Mouse (Mus musculus) G1E (cell line): ENCODE data around the gene Cdhr5.

Experiments used
- CTCF ChIP-seq: IDR thresholded peaks from 2 replicates; pipeline ENCODE4 v1.5.1; 2012; ENCODE audit warnings: low read depth, low read length, inconsistent platforms, mixed read lengths
- GATA1 ChIP-seq: IDR thresholded peaks from 2 replicates; pipeline ENCODE4 v1.6.1; 2012; ENCODE audit warnings: borderline replicate concordance, low read length, inconsistent platforms, mixed read lengths
- GATA2 ChIP-seq: IDR thresholded peaks from 2 replicates; pipeline ENCODE4 v1.6.1; 2012; ENCODE audit warnings: low read depth, low read length, inconsistent platforms, borderline replicate concordance
- POLR2AphosphoS5 ChIP-seq: IDR thresholded peaks from 2 replicates; pipeline ENCODE4 v1.6.1; 2012; ENCODE audit warnings: low read depth, low read length, inconsistent platforms; ENCODE audit not compliant: insufficient replicate concordance
- TAL1 ChIP-seq: conservative IDR thresholded peaks from 2 replicates; pipeline ENCODE4 v1.6.1; 2012; ENCODE audit warnings: low read depth, low read length, inconsistent platforms, mixed read lengths

DNA sequence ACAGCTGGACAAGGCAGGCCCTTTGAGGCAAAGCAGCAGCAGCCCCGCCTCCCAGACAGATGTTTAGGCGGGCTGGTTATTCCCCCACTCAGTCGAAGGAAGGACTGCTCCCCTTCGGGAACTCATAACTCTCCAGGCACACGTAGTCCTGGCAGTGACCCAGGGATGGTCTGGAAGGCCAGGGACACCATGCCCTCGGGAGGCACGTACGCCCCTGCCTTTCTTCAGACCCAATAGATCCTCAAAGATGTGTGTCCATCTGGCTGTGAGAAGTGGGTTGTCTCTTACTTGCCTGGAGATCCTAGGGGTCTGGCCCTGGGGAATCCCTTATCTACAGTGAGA is 54.5 kb downstream of the Cdhr5 start:
- TF ChIP-seq CTCF: no peak
- TF ChIP-seq POLR2AphosphoS5: no peak
- no peak for TF ChIP-seq GATA1
- TF ChIP-seq TAL1: no peak
- no peak for TF ChIP-seq GATA2
